Mouse (Mus musculus) intestine, postnatal 0 days (tissue): ENCODE measurements around the gene Med24. TPM values are rescaled to one million over a fixed set of nuclear protein-coding genes. Genes with fewer than 3 reads are reported as not detected.

Experiments
- ATAC-seq: fragments of 200-750 bp; cut with Nextera tagmentation; 2 replicates; pipeline ENCODE4 v1.8.0; 2017; ENCODE audit warnings: mild to moderate bottlenecking, moderate TSS enrichment, moderate library complexity
- H3K27ac ChIP-seq: fragments of 300-500 bp; sonication (generic); 2 replicates; pipeline ENCODE4 v1.5.1; 2014; ENCODE audit warnings: mild to moderate bottlenecking, low read depth, low read length, moderate library complexity
- H3K27me3 ChIP-seq: fragments of 300-500 bp; sonication (generic); replicated peaks from 2 replicates; pipeline ENCODE4 v1.6.1; 2014; ENCODE audit warnings: low read length, mixed read lengths; ENCODE audit not compliant: control insufficient read depth, insufficient read depth
- H3K36me3 ChIP-seq: fragments of 300-500 bp; sonication (generic); 2 replicates; pipeline ENCODE4 v1.6.1; 2014; ENCODE audit warnings: mild to moderate bottlenecking, moderate library complexity; ENCODE audit not compliant: control insufficient read depth, insufficient read depth
- H3K4me1 ChIP-seq: fragments of 300-500 bp; sonication (generic); replicated peaks from 2 replicates; pipeline ENCODE4 v1.6.1; 2014; ENCODE audit warnings: antibody characterized with exemption, low read length, mixed read lengths; ENCODE audit not compliant: control insufficient read depth, insufficient read depth
- H3K4me2 ChIP-seq: fragments of 300-500 bp; sonication (generic); replicated peaks from 2 replicates; pipeline ENCODE4 v1.6.1; 2014; ENCODE audit warnings: low read depth, mild to moderate bottlenecking, moderate library complexity
- H3K4me3 ChIP-seq: fragments of 300-500 bp; sonication (generic); 2 replicates; pipeline ENCODE4 v1.5.1; 2014; ENCODE audit warnings: low read depth, low read length
- H3K9ac ChIP-seq: fragments of 300-500 bp; sonication (generic); 2 replicates; pipeline ENCODE4 v1.6.1; 2014; ENCODE audit warnings: mild to moderate bottlenecking, low read depth, low read length
- H3K9me3 ChIP-seq: fragments of 300-500 bp; sonication (generic); 2 replicates; pipeline ENCODE4 v1.6.1; 2016; ENCODE audit warnings: mixed run types; ENCODE audit not compliant: control insufficient read depth
- CTCF ChIP-seq: sonication (generic); IDR thresholded peaks from 2 replicates; pipeline ENCODE4 v1.5.1; 2016; ENCODE audit warnings: low read depth, mild to moderate bottlenecking, control low read depth, antibody characterized with exemption, moderate library complexity
- WGBS: fragments of 180-500 bp; shearing (Covaris S2); extraction: QIAGEN DNeasy Blood & Tissue Kit; methylation state at CpG from one replicate; pipeline ENCODE4 v1.1.7; 2014; 5-methylcytosine and 5-hydroxymethylcytosine counted together
- polyA plus RNA-seq: library from polyadenylated mRNA; unstranded; fragments of >200 nt; fragmentation: Nextera tagmentation; extraction: Ambion mirVana; gene quantifications from 2 replicates; pipeline ENCODE4 v1.2.1, GENCODE M21; 2015

The Med24 gene
- polyA plus RNA-seq, 1 experiment from 2014 or later, result 14.7 TPM

- 26% methylated on average over 26 of the region's 26 CpGs for WGBS
- Histone ChIP-seq H3K27me3 (no peaks in the 10 kb centered on the region), H3K36me3 (peaks cover 50% of the 10 kb centered on the region), H3K9ac (0 out of 2 replicates have a peak overlapping the region, but pooled peaks have one; percentile 13), H3K27ac (peak overlapping the region; percentile 76), H3K4me3 (peak overlapping the region; percentile 6; the same call in 1 of the 2 replicates), H3K9me3 (no peaks in the 10 kb centered on the region), H3K4me2 (peak overlapping the region; percentile 57), H3K4me1 (peaks cover 18% of the 10 kb centered on the region)
- TF ChIP-seq CTCF, result no peak
- ATAC-seq, result peak; percentile 69
Observed at GRCm38 (mm10) chr11:98709001-98709741, 20.1 kb downstream of the Med24 start.

GRCm38 (mm10) chr11:98708282-98708956 lies 20.8 kb downstream of the Med24 start:
- peak overlapping the region; percentile 76 for H3K27ac ChIP-seq
- ATAC-seq, result peak; percentile 50
- no peaks in the 10 kb centered on the region for H3K9me3 ChIP-seq
- peaks cover 18% of the 10 kb centered on the region for H3K4me1 ChIP-seq
- H3K4me3 ChIP-seq, result no peak overlapping the region
- WGBS, result 44% methylated on average over 19 of the region's 19 CpGs
- H3K27me3 ChIP-seq, result no peaks in the 10 kb centered on the region
- TF ChIP-seq CTCF, result no peak
- H3K9ac ChIP-seq, result 0 out of 2 replicates have a peak overlapping the region, but pooled peaks have one; percentile 31
- H3K36me3 ChIP-seq, result peaks cover 44% of the 10 kb centered on the region
- peak overlapping the region; percentile 57 for H3K4me2 ChIP-seq

- H3K4me1 ChIP-seq, result peaks cover 18% of the 10 kb centered on the region
- H3K4me2 ChIP-seq, result peak overlapping the region; percentile 57
Observed at GRCm38 (mm10) chr11:98707401-98708281, 21.6 kb downstream of the Med24 start.

GRCm38 (mm10) chr11:98705021-98705420 lies 24.2 kb downstream of the Med24 start:
- WGBS, result 89% methylated on average over 10 of the region's 10 CpGs
- H3K9ac ChIP-seq, result no peak overlapping the region
- TF ChIP-seq CTCF, result no peak
- no peaks in the 10 kb centered on the region for H3K27me3 ChIP-seq
- no peak for ATAC-seq
- H3K4me2 ChIP-seq, result no peak overlapping the region
- peaks cover 18% of the 10 kb centered on the region for H3K4me1 ChIP-seq
- H3K36me3 ChIP-seq, result peaks cover 33% of the 10 kb centered on the region
- no peak overlapping the region for H3K4me3 ChIP-seq
- no peaks in the 10 kb centered on the region for H3K9me3 ChIP-seq
- no peak overlapping the region for H3K27ac ChIP-seq

More at GRCm38 (mm10) chr11:98707401-98708281, 21.6 kb downstream of the Med24 start:
- ATAC-seq, result peak; percentile 23; the same call in 1 of the 2 replicates
- Histone ChIP-seq H3K9ac (0 out of 2 replicates have a peak overlapping the region, but pooled peaks have one; percentile 31), H3K36me3 (peaks cover 40% of the 10 kb centered on the region), H3K9me3 (no peaks in the 10 kb centered on the region), H3K4me3 (no peak overlapping the region), H3K27me3 (no peaks in the 10 kb centered on the region), H3K27ac (peak overlapping the region; percentile 76)
- TF ChIP-seq CTCF, result no peak
- WGBS, result 71% methylated on average over 22 of the region's 22 CpGs

- 81% methylated on average over 5 of the region's 5 CpGs for WGBS
- Histone ChIP-seq H3K36me3 (peaks cover 31% of the 10 kb centered on the region), H3K9me3 (no peaks in the 10 kb centered on the region), H3K27ac (no peak overlapping the region), H3K4me2 (no peak overlapping the region), H3K27me3 (no peaks in the 10 kb centered on the region), H3K4me1 (no peaks in the 10 kb centered on the region), H3K9ac (no peak overlapping the region), H3K4me3 (no peak overlapping the region)
- no peak for ATAC-seq
- no peak for TF ChIP-seq CTCF
Observed at GRCm38 (mm10) chr11:98702323-98702722, 26.9 kb downstream of the Med24 start.

- Histone ChIP-seq H3K9ac (no peak within 1 kb of the TSS), H3K4me2 (no peak within 1 kb of the TSS), H3K27me3 (no peaks in the 10 kb centered on the region), H3K4me3 (no peak within 1 kb of the TSS), H3K27ac (no peak within 1 kb of the TSS), H3K4me1 (no peaks in the 10 kb centered on the region), H3K36me3 (peaks cover 21% of the 10 kb centered on the region), H3K9me3 (no peaks in the 10 kb centered on the region)
- TF ChIP-seq CTCF, result no peak
- no peak for ATAC-seq
- WGBS, result 44% methylated on average over 10 of the region's 10 CpGs
Observed at GRCm38 (mm10) chr11:98701213-98701670, 28.0 kb downstream of the Med24 start, which contains the start of gene Csf3. Gene Csf3 (plus strand): TSS chr11:98701263.
